Mouse (Mus musculus): ENCODE measurements at regions not wholly inside any gene's neighbourhood (a gene's known extent, or its start where the extent isn't known, plus 50 kb on each side); places are given as distances from the start of the nearest gene placed in this dataset.

DNA sequence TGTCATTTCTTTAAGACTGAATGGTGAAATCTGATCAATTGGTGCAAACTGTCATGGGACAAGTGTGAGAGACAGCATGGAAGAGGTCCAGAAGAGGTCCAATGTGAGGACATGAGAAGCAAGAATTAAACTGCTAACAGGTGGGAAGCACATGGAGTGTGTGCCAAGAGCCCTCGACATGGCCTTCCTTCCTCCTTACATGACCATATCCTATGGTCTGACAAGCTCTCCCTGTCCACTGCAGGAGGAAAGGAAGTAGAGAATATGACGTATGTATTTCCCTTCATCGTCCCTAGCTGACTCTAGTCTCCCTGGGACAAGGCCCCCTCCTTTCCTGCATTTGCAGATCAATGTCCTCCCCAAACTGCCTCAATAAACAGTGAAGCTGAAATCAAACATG is 152.1 kb downstream of the Dad1 start:
- no peak for DNase-seq (ENCODE audit: low spot score in 2 of 2)

GRCm38 (mm10) chr14:54099360-54099759 is 154.5 kb downstream of the Dad1 start:
- DNase-seq (ENCODE audit: low spot score in 2 of 2): no peak

DNA sequence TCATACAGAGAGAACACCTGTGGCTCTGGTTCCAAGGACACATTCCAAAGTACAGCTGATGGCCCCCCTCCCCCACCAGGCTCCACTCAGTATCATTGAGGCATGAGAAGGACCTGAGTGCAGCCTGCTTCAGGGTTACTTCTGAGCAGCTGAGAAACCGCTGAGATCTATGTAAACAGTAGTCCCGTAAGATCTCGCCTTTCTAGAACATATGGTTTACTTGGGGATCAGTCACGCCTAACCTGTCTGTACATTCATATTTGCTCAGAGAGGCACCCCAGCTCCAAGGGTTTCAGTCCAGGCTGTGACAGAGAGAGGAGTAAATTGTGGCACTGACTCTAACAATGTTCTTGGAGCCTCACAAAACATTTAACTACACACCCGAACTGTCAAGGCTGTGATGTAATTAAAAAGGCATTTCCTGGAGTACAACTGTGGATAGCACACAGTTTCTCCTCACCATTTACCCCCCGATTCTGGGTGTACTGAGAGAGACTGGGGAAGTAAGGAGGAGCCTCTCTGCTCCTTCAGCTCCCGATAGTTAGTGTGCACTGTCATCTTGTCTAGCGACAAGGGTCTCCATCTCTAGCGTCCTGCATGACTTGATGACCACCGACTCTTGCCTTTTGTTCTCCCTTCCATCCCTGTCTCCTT is 155.7 kb downstream of the Dad1 start:
- no peak for DNase-seq (ENCODE audit: low spot score in 2 of 2)

GRCm38 (mm10) chr14:54097026-54097425 is 156.9 kb downstream of the Dad1 start:
- DNase-seq (ENCODE audit: low spot score in 2 of 2): no peak

- no peak for DNase-seq (ENCODE audit: low spot score in 2 of 2)
These were observed 161.5 kb downstream of the Dad1 start for GRCm38 (mm10) chr14:54092444-54092843.

GRCm38 (mm10) chr14:54086660-54087059 is 167.2 kb downstream of the Dad1 start:
- DNase-seq (ENCODE audit: low spot score in 2 of 2): peak; percentile 80 to 85

DNA sequence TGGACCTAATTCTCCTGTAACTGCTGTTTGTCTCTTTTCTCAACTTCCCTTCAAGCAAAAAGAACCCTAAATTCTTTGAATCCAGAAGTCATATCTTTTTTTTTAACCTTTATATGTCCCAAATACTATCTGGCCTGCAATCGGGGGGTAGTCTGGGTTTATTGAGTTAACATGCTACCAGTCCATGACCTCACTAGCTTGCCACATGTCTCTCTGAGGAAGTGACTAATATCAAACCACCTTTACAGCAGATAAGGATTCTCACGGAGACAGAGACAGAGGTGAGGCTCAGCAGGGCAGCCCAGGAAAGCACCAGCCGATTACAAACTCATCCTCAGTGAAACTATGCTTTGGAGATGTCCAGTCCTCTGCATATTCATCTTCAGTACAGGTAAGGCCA is 179.2 kb downstream of the Dad1 start:
- no peak for DNase-seq (ENCODE audit: low spot score in 2 of 2)

- no peak for DNase-seq (ENCODE audit: low spot score in 2 of 2)
These were observed 181.5 kb downstream of the Dad1 start for GRCm38 (mm10) chr14:54072283-54072912.

- DNase-seq (ENCODE audit: low spot score in 2 of 2): no peak
These were observed 183.7 kb downstream of the Dad1 start for GRCm38 (mm10) chr14:54070240-54070639.

GRCm38 (mm10) chr14:54068684-54069083 is 185.2 kb downstream of the Dad1 start:
- no peak for DNase-seq (ENCODE audit: low spot score in 2 of 2)

DNA sequence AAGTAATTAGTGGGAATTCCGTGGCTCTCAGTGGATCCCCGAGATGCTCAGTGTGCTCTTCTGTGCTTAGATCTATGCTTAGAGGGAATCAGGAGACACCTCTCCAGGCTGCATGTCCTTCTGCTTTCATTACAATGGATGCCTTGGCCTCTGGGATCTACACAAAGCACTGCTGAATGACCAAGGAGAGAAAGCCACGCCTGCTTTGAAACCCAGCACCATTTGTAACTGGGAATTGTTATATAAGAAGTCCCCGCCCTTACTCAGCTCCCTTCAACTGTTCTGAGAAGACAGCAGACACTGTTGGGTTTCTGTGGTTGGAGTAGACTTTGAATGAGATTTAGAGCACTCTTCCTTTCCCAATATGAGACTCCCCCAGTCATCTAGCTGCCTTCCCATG is 188.4 kb downstream of the Dad1 start:
- no peak for DNase-seq (ENCODE audit: low spot score in 2 of 2)

DNA sequence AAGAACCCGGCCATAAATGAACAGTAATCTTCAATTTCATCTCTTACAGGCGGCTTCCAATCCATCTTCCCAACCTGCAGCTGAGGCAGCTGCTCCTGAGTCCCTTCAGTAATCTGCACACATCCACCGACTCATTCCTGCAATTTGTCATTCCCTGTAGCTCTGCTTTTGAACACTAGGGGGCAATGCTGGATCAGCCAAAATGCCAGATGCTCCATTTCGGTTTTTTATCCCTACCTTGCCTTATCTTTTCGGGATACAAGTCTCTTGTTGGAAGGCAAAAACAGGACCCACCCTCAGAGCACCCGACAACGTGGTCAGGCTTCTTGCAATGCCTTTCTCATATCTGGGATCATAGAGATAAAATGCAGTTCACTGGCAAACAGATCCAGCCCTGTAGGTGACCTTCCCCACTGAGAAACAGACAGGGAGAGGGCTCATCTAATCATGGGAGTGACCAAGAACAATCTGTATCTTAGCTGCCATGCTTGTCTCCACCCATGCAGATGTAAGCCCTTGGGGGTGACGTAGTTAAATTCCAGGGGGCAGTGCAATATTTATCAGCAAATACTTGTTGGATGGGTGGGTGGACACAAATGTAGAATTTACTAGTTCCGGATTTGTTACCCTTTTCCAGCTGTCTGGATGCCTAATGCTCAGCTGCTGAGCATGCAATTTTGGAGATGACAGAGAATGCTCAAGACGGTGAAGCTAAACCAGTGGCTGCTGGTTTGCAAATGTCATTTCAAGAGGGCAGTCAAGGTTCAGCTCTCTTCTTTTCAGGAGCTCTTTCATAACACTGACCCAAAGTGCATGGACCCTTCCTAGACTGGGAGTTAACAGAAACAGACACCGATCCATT is 189.1 kb downstream of the Dad1 start:
- peak; percentile 82 to 86 for DNase-seq (ENCODE audit: low spot score in 2 of 2)

GRCm38 (mm10) chr14:54061570-54061969 is 192.3 kb downstream of the Dad1 start:
- DNase-seq (ENCODE audit: low spot score in 2 of 2): peak in 1 of 2 experiments; percentile 13

GRCm38 (mm10) chr14:54059776-54060175 is 194.1 kb downstream of the Dad1 start:
- DNase-seq (ENCODE audit: low spot score in 2 of 2): peak; percentile 83 to 84

GRCm38 (mm10) chr14:54059096-54059495 is 194.8 kb downstream of the Dad1 start:
- DNase-seq (ENCODE audit: low spot score in 2 of 2): no peak

- DNase-seq (ENCODE audit: low spot score in 2 of 2): no peak
These were observed 197.2 kb downstream of the Dad1 start for GRCm38 (mm10) chr14:54056691-54057090.

DNA sequence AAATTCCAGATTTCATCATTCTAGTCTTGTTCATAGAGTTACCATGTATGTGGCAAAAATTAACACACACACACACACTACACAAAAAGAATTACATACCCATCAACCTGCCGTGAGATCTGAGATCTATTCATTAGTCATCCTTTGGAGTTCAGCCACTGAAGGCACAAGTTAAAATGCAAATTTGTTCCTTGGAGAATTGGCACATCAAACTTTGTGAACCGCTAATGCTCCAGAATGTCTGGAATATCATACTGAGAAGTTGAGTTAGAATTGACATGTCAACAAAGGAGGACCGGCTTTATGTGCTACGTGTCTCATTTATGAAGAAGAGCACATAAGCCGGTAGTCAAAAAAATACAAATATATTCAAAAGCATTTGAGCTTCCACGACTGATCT is 198.5 kb downstream of the Dad1 start:
- no peak for DNase-seq (ENCODE audit: low spot score in 2 of 2)

DNA sequence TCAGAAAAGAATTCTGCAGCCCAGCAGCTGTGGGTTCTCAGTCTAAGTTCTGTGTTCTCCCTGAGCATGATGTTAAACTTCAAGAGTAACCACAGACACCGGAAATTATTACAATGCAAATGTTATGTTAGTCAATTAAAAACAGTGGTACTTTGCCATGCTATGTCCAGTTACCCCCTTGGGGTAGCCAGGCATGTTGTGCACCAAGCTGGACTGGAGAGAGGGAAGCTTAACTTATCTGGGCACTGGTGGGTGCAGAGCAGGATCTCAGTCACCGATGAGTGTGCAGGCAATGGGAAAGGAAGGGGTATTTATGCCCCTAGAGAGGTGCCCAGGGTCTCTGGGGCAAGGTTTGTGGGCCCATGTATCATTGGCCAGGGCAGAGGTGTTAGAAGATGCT is 211.6 kb downstream of the Dad1 start:
- DNase-seq (ENCODE audit: low spot score in 2 of 2): no peak

DNA sequence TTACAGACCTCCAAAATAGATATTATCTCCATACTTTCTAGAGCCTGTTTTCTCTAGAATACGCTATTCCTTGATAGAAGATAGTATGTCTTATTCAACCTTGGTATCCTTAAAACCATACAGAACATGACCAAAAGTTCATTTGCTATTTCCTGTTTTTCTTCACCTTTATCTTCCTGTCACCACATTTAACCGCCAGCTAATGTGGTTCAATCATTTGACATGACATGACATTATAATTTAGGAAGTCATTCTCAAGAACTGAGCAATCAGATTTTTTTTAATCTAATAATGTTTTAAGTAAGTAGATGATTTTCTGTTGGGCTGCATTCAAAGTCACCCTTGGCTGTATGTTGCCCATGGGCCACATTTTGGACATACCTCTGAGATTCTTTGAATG is 213.3 kb downstream of the Dad1 start:
- DNase-seq (ENCODE audit: low spot score in 2 of 2): no peak

DNA sequence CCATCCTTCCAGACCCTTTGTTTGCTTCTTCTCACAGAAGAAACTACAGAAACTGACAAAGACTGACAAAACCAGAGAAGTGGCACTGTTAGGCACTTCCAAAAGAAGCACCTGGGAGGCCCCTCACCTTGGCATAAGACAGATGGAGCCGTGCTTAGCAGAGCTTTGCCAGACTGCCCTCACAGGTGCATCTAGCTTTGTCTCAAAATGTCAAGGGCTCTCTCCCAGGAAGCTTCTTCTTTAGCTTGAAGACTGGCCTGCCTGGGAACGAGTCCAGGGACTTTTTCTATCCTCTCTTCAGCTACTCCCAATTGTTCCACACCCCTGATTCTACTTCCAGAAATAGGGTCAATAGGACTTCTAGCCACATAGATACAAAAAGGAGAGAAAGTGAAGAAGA is 219.4 kb downstream of the Dad1 start:
- DNase-seq (ENCODE audit: low spot score in 2 of 2): no peak

- DNase-seq (ENCODE audit: low spot score in 2 of 2): no peak
These were observed 230.4 kb downstream of the Dad1 start for GRCm38 (mm10) chr14:54023552-54023951.

DNA sequence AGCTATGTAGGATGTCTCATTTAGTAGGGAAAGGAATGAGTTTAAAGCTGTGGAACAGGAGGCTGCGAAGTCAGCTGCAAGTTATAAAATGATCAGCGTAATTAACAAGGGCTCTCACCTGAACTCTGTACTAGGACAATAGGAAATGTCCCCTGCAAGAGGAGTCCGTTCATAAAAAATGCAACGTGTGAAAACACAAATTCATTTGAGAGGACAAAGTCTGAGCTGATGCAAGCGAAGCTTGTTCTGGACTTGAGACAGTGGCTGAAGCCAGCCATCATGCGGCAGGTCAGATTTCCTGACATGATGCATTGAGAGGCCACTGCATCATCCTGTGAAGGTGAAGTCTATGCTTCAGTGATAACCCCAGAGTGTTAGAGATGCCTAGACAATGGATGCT is 232.5 kb downstream of the Dad1 start:
- no peak for DNase-seq (ENCODE audit: low spot score in 2 of 2)
